Mouse (Mus musculus) midbrain, embryonic 10.5 days (tissue): ENCODE measurements around the gene Gm2022. TPM values are rescaled to one million over a fixed set of nuclear protein-coding genes. Genes with fewer than 3 reads are reported as not detected.
A peak's percentile ranks its signal among the peaks of the same experiment; 100 is the strongest.
"Not testable (repeated sequence)": the region's sequence is repeated elsewhere in the genome, so short reads cannot be mapped to it uniquely, and the experiment has no call there.

Source experiments
- DNase-seq: peaks from one replicate; pipeline ENCODE4 v3.0.0-alpha.2; 2017; ENCODE audit warnings: low spot score
- H3K27ac ChIP-seq: fragments of 300-500 bp; sonication (generic); replicated peaks from 2 replicates; pipeline ENCODE4 v1.5.1; 2016; ENCODE audit warnings: mild to moderate bottlenecking
- H3K27me3 ChIP-seq: fragments of 300-500 bp; sonication (generic); 2 replicates; pipeline ENCODE4 v1.6.1; 2016; ENCODE audit warnings: low read depth, mild to moderate bottlenecking; ENCODE audit not compliant: poor library complexity, severe bottlenecking
- H3K36me3 ChIP-seq: fragments of 300-500 bp; sonication (generic); 2 replicates; pipeline ENCODE4 v1.6.1; 2016; ENCODE audit warnings: mild to moderate bottlenecking, moderate library complexity
- H3K4me1 ChIP-seq: fragments of 300-500 bp; sonication (generic); 2 replicates; pipeline ENCODE4 v1.6.1; 2016
- H3K4me3 ChIP-seq: fragments of 300-500 bp; sonication (generic); 2 replicates; pipeline ENCODE4 v1.5.1; 2016; ENCODE audit warnings: mild to moderate bottlenecking, moderate library complexity
- H3K9me3 ChIP-seq: fragments of 300-500 bp; sonication (generic); replicated peaks from 2 replicates; pipeline ENCODE4 v1.6.1; 2016; ENCODE audit warnings: mild to moderate bottlenecking
- WGBS: fragments of 180-500 bp; shearing (Covaris S2); methylation state at CpG from one replicate; pipeline ENCODE4 v1.1.7; 2016; 5-methylcytosine and 5-hydroxymethylcytosine counted together
- polyA plus RNA-seq: library from polyadenylated mRNA; unstranded; fragments of >200 nt; fragmentation: Nextera tagmentation; extraction: Ambion mirVana; gene quantifications from 2 replicates; pipeline ENCODE4 v1.2.1, GENCODE M21; 2016

Gm2022 gene
- polyA plus RNA-seq, result not detected in 2 replicates

DNA sequence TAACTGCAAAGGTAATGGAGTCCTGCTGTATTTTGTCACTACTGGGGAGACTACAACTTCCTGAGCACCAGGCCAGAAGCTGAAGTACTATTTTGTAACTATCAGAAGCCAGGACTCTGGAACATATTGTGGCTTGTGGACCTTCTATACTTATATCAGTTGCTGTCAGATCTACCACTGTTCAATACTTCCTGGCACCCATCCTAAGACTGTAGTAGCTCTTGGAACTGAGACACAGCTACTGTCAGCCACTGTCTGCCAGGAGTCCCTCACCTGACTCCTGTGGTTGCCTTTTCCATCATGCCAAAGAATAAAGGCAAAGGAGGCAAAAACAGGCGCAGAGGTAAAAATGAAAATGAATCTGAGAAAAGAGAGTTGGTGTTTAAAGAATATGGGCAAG is at the start of gene Gm2022:
Gene Gm2022 (plus strand): TSS at position 301 of the 400 bp plus-strand sequence.
- not testable (repeated sequence) for H3K9me3 ChIP-seq, H3K4me3 ChIP-seq, H3K27me3 ChIP-seq, H3K27ac ChIP-seq, H3K4me1 ChIP-seq, H3K36me3 ChIP-seq, DNase-seq
- 89% methylated on average over 1 of the region's 1 CpGs for WGBS

DNA sequence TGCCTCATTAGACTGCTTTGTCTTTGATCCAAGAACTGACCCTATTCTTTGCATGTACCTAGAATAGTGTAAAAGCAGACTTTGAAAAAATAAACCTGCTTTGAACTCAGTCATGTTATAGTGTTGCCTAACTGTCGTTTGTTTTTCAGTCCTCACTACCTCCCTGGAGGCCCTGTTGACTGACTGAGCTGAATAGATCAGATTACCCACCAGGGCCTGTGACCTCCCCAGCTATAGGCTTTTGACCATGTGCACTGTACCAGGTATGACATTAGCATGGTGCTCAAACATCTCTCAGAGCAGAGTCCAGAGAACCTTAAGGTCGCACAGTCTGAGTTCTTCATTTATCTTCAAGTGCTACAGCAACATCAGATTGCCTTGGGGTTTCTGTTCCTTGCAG is 44.5 kb upstream of the Gm2022 start:
- not testable (repeated sequence) for H3K9me3 ChIP-seq, H3K4me3 ChIP-seq, DNase-seq, H3K4me1 ChIP-seq, H3K27me3 ChIP-seq, H3K27ac ChIP-seq, H3K36me3 ChIP-seq
- no CpG with 5 or more reads among the region's 2 CpGs for WGBS

DNA sequence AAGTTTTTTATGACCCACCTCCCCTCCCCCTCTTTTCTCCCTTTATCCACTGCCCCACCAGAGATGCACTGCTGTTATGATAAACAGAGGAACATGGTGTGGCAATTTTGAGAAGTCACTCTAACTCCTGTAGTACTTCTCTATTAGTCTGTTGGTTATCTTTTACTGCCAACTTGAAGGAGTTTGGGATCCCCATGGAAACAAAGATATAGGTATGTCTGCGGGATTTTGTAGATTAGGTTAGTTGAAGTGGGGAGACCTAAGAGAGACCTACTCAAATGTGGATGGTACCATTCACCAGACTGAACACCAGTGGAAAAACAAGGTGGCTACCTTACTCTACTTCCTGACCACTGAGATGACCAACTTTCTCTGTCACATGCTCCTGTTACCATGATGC is 39.1 kb upstream of the Gm2022 start:
- 79% methylated on average over 1 of the region's 1 CpGs for WGBS
- H3K4me3 ChIP-seq, H3K36me3 ChIP-seq, H3K9me3 ChIP-seq, H3K27ac ChIP-seq, H3K4me1 ChIP-seq, H3K27me3 ChIP-seq, DNase-seq: not testable (repeated sequence)

DNA sequence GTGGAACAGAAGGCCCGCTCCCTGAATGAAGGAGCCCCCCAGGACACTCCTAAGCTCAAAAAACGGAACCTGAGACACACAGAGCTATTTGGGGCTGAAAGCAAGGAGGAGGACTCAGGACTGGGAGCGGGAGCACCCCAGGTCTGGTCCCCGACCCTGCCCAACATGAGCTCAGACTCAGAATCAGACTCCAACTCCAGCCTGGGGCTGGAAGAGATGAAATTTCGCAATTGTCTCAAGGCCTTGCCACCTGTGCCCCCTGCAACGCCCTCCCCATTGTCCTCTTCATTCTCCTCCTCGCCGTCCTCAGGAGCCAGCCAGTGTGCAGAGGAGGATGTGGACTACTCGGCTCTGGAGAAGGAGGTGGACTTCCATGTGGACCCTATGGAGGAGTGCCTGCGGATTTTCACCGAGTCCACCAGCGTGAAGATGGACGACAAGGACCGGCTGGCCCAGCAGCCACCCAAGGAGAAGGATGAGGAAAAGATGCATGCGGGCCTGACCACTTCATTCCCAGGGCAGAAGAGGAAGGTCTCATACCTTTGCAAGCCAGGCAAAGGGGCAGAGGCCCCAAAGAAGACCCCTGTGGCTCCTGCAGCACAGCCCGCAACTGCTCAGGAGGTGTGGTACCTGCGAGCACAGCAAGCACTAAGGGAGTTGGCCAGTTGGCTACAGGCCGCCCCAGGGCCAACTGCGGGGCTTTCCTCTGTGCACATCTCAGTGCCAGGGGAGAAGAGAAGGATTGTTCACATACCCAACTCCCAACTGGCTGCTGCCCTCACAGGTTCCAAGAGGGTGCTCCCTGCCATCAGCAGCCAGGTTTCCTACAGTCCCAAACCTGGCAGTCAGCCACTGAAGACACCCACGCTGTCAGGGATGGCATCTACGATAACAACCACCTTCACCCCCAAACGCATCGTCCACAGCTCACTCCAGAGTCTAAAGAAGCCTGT is 33.2 kb upstream of the Gm2022 start:
- H3K27ac ChIP-seq, H3K36me3 ChIP-seq, H3K4me3 ChIP-seq, H3K4me1 ChIP-seq, H3K27me3 ChIP-seq: not testable (repeated sequence)
- peaks cover 16% of the 10 kb centered on the region for H3K9me3 ChIP-seq
- peak; percentile 13 for DNase-seq
- WGBS, result 85% methylated on average over 23 of the region's 23 CpGs

DNA sequence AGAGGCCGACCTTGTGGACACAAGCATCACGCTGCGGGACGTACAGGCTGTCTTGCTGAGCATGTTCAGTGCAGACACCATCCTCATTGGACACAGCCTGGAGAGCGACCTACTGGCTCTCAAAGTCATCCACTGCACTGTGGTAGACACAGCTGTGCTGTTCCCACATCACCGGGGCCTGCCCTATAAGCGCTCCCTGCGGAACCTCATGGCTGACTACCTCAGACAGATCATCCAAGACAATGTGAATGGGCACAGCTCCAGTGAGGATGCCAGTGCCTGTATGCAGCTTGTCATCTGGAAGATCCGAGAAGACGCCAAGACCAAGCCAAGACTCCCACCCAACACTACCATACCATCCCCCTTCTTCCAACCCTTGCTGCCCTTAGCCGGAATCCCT is 31.5 kb upstream of the Gm2022 start:
- WGBS, result 93% methylated on average over 9 of the region's 11 CpGs
- H3K9me3 ChIP-seq, result peaks cover 16% of the 10 kb centered on the region
- DNase-seq, H3K36me3 ChIP-seq, H3K27me3 ChIP-seq, H3K4me1 ChIP-seq, H3K27ac ChIP-seq, H3K4me3 ChIP-seq: not testable (repeated sequence)

DNA sequence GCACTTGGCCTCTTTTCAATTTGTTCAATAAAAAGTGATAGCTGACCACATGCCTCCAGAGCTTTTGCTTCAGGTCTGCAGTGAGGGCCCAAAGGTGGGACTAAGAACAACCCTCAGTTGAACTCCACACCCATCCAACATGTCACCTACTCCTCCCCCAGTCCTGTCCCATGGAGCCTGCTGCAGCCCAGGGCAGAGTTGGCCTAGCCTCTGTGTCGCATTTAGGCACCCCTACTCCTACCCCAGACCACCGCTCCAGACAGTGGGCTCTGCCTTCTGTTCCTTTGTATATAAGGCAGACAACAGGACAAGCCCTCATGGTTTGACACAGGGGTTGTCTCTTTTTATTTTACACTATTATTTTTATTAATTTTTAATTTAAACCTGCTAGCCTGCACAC is 31.1 kb upstream of the Gm2022 start:
- not testable (repeated sequence) for H3K27me3 ChIP-seq, H3K36me3 ChIP-seq, H3K4me3 ChIP-seq, H3K27ac ChIP-seq, DNase-seq, H3K4me1 ChIP-seq
- 87% methylated on average over 2 of the region's 2 CpGs for WGBS
- H3K9me3 ChIP-seq, result peaks cover 16% of the 10 kb centered on the region

DNA sequence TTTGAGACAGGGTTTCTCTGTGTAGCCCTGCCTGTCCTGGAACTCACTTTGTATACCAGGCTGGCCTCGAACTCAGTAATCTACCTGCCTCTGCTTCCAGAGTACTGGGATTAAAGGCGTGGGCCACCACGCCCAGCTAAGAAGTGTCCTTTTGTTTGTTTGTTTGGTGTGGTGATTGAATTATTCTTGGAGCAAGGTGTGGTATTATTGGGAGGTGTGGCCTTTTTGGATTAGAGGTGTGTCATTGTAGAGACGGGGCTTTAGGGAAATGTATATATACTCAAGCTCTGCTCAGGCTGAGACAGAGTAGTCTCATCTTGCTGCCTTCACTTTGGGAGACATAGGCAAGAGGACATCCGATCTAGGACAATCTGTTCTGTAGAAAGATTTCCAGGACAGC is 21.4 kb upstream of the Gm2022 start, which contains the start of gene Gm2016:
Gene Gm2016 (plus strand): TSS at position 301 of the 400 bp plus-strand sequence.
- H3K4me1 ChIP-seq, H3K27ac ChIP-seq, H3K4me3 ChIP-seq, DNase-seq, H3K9me3 ChIP-seq, H3K36me3 ChIP-seq, H3K27me3 ChIP-seq: not testable (repeated sequence)
- WGBS, result 86% methylated on average over 5 of the region's 5 CpGs

DNA sequence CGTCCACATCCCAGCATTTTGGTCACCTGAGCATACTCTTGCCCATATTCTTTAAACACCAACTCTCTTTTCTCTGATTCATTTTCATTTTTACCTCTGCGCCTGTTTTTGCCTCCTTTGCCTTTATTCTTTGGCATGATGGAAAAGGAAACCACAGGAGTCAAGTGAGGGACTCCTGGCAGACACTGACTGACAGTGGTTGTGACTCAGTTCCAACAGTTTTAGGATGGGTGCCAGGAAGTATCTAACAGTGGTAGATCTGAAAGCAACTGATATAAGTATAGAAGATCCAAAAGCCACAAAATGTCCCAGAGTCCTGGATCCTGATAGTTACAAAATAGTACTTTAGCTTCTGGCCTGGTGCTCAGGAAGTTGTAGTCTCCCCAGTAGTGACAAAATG is 24.6 kb downstream of the Gm2022 start, which contains the start of gene Gm2035:
Gene Gm2035 (minus strand): TSS at position 137 of the 400 bp plus-strand sequence.
- 83% methylated on average over 2 of the region's 2 CpGs for WGBS
- H3K4me1 ChIP-seq, H3K27me3 ChIP-seq, H3K4me3 ChIP-seq, H3K9me3 ChIP-seq, H3K27ac ChIP-seq, H3K36me3 ChIP-seq, DNase-seq: not testable (repeated sequence)

Other genes starting within 250 kb of the Gm2022 start
- gene Gm21319, start 119.6 kb upstream of the Gm2022 start, polyA plus RNA-seq, result not detected in 2 replicates
- not detected in 2 replicates for gene Gm21936, start 99.9 kb upstream of the Gm2022 start, polyA plus RNA-seq
- not detected in 2 replicates for gene BB287469, start 78.8 kb upstream of the Gm2022 start, polyA plus RNA-seq
- gene Gm2001, start 53.0 kb upstream of the Gm2022 start, polyA plus RNA-seq, result not detected in 2 replicates
- gene Gm2016, start 21.3 kb upstream of the Gm2022 start, polyA plus RNA-seq, result not detected in 2 replicates
- gene Gm2035, start 24.5 kb downstream of the Gm2022 start, polyA plus RNA-seq, result not detected in 2 replicates
- not detected in 2 replicates for gene Gm2042, start 58.7 kb downstream of the Gm2022 start, polyA plus RNA-seq
- gene Gm2075, start 116.5 kb downstream of the Gm2022 start, polyA plus RNA-seq, result not detected in 2 replicates
- not detected in 2 replicates for gene Gm6803, start 123.4 kb downstream of the Gm2022 start, polyA plus RNA-seq
- gene Gm2056, start 131.6 kb downstream of the Gm2022 start, polyA plus RNA-seq, result not detected in 2 replicates
- gene Gm16368, start 188.3 kb downstream of the Gm2022 start, polyA plus RNA-seq, result not detected in 2 replicates